Mouse (Mus musculus) retina, embryonic 14.5 days (tissue): Measurements from ENCODE around the gene Atxn7l1.

Source experiments
- DNase-seq: peaks from one replicate; pipeline ENCODE4 v3.0.0-alpha.2; 2015; ENCODE audit warnings: low spot score

Gene Atxn7l1

GRCm38 (mm10) chr12:33369555-33369954 lies 222.1 kb downstream of the Atxn7l1 start:
- DNase-seq, result peak; percentile 20

GRCm38 (mm10) chr12:33379624-33380445 lies 232.3 kb downstream of the Atxn7l1 start:
- peak; percentile 87 for DNase-seq

- peak; percentile 90 for DNase-seq
Measured at GRCm38 (mm10) chr12:33388842-33389241, 241.3 kb downstream of the Atxn7l1 start.

- no peak for DNase-seq
Measured at GRCm38 (mm10) chr12:33390844-33391560, 243.5 kb downstream of the Atxn7l1 start.

- peak; percentile 61 for DNase-seq
Measured at GRCm38 (mm10) chr12:33394804-33395623, 247.5 kb downstream of the Atxn7l1 start, which contains the start of gene Efcab10. Gene Efcab10 (plus strand): TSS chr12:33394854.

- DNase-seq, result no peak
Measured at GRCm38 (mm10) chr12:33403265-33403693, 255.8 kb downstream of the Atxn7l1 start.

- DNase-seq, result no peak
Measured at GRCm38 (mm10) chr12:33404996-33405395, 257.5 kb downstream of the Atxn7l1 start.

- DNase-seq, result peak; percentile 25
Measured at GRCm38 (mm10) chr12:33405398-33406026, 258.0 kb downstream of the Atxn7l1 start.

- peak; percentile 44 for DNase-seq
Measured at GRCm38 (mm10) chr12:33411580-33412151, 264.2 kb downstream of the Atxn7l1 start.
